Mouse (Mus musculus) liver (tissue): ENCODE data around the gene Kiss1.

ENCODE experiments used
- DNase-seq: peaks from one replicate; pipeline ENCODE4 v3.0.0-alpha.2; 2020; ENCODE audit warnings: mixed read lengths

The Kiss1 gene

GRCm38 (mm10) chr1:133321267-133321925, at the start of gene Kiss1:
Gene Kiss1 (plus strand): TSS chr1:133321875.
- DNase-seq, result no peak

GRCm38 (mm10) chr1:133274163-133274562, 47.5 kb upstream of the Kiss1 start:
- DNase-seq, result no peak

GRCm38 (mm10) chr1:133276983-133277382, 44.7 kb upstream of the Kiss1 start:
- no peak for DNase-seq

- DNase-seq, result no peak
Measured at GRCm38 (mm10) chr1:133278539-133278938, 43.1 kb upstream of the Kiss1 start.

- DNase-seq, result no peak
Measured at GRCm38 (mm10) chr1:133278946-133279631, 42.6 kb upstream of the Kiss1 start.

- DNase-seq, result no peak
Measured at GRCm38 (mm10) chr1:133279632-133280093, 42.0 kb upstream of the Kiss1 start.

- DNase-seq, result no peak
Measured at GRCm38 (mm10) chr1:133280537-133280936, 41.1 kb upstream of the Kiss1 start.

- DNase-seq, result no peak
Measured at GRCm38 (mm10) chr1:133285907-133286306, 35.8 kb upstream of the Kiss1 start.

GRCm38 (mm10) chr1:133287051-133287450, 34.6 kb upstream of the Kiss1 start:
- DNase-seq, result no peak

GRCm38 (mm10) chr1:133287880-133288279, 33.8 kb upstream of the Kiss1 start:
- no peak for DNase-seq

- no peak for DNase-seq
Measured at GRCm38 (mm10) chr1:133291888-133292287, 29.8 kb upstream of the Kiss1 start.

- no peak for DNase-seq
Measured at GRCm38 (mm10) chr1:133292608-133293007, 29.1 kb upstream of the Kiss1 start.

GRCm38 (mm10) chr1:133296376-133296775, 25.3 kb upstream of the Kiss1 start:
- no peak for DNase-seq

- DNase-seq, result no peak
Measured at GRCm38 (mm10) chr1:133298816-133299215, 22.9 kb upstream of the Kiss1 start.

GRCm38 (mm10) chr1:133302540-133302939, 19.1 kb upstream of the Kiss1 start:
- peak; percentile 33 for DNase-seq

GRCm38 (mm10) chr1:133306842-133307241, 14.8 kb upstream of the Kiss1 start:
- DNase-seq, result peak; percentile 70

GRCm38 (mm10) chr1:133307318-133307717, 14.4 kb upstream of the Kiss1 start:
- peak; percentile 17 for DNase-seq

- peak; percentile 60 for DNase-seq
Measured at GRCm38 (mm10) chr1:133309652-133310267, 11.9 kb upstream of the Kiss1 start, which contains the start of gene Golt1a. Gene Golt1a (plus strand): TSS chr1:133309800.

- DNase-seq, result no peak
Measured at GRCm38 (mm10) chr1:133311240-133311639, 10.4 kb upstream of the Kiss1 start.

GRCm38 (mm10) chr1:133311946-133312345, 9.7 kb upstream of the Kiss1 start:
- no peak for DNase-seq

GRCm38 (mm10) chr1:133314364-133314763, 7.3 kb upstream of the Kiss1 start:
- peak; percentile 57 for DNase-seq

- DNase-seq, result no peak
Measured at GRCm38 (mm10) chr1:133315775-133316174, 5.9 kb upstream of the Kiss1 start.

- no peak for DNase-seq
Measured at GRCm38 (mm10) chr1:133316577-133316976, 5.1 kb upstream of the Kiss1 start.

GRCm38 (mm10) chr1:133317149-133317548, 4.5 kb upstream of the Kiss1 start:
- no peak for DNase-seq
